Mouse (Mus musculus): ENCODE results near the gene Fam189a1.

Fam189a1 gene

GRCm38 (mm10) chr7:65104207-65105096 is 51.9 kb downstream of the Fam189a1 start:
- DNase-seq (ENCODE audit: low spot score): no peak

GRCm38 (mm10) chr7:65101661-65102060 is 54.7 kb downstream of the Fam189a1 start:
- DNase-seq (ENCODE audit: low spot score): no peak

GRCm38 (mm10) chr7:65097708-65098107 is 58.7 kb downstream of the Fam189a1 start:
- no peak for DNase-seq (ENCODE audit: low spot score)

GRCm38 (mm10) chr7:65095631-65096107 is 60.7 kb downstream of the Fam189a1 start:
- no peak for DNase-seq (ENCODE audit: low spot score)

- no peak for DNase-seq (ENCODE audit: low spot score)
These were observed 63.1 kb downstream of the Fam189a1 start for GRCm38 (mm10) chr7:65093314-65093713.

- no peak for DNase-seq (ENCODE audit: low spot score)
These were observed 64.9 kb downstream of the Fam189a1 start for GRCm38 (mm10) chr7:65091486-65091885.

GRCm38 (mm10) chr7:65085972-65086371 is 70.4 kb downstream of the Fam189a1 start:
- no peak for DNase-seq (ENCODE audit: low spot score)

GRCm38 (mm10) chr7:65082778-65083091 is 73.6 kb downstream of the Fam189a1 start:
- DNase-seq (ENCODE audit: low spot score): no peak

GRCm38 (mm10) chr7:65081979-65082777 is 74.2 kb downstream of the Fam189a1 start:
- peak; percentile 18 for DNase-seq (ENCODE audit: low spot score)

GRCm38 (mm10) chr7:65076134-65076533 is 80.2 kb downstream of the Fam189a1 start:
- DNase-seq (ENCODE audit: low spot score): no peak

GRCm38 (mm10) chr7:65074194-65074593 is 82.2 kb downstream of the Fam189a1 start:
- peak; percentile 15 for DNase-seq (ENCODE audit: low spot score)

- peak; percentile 80 for DNase-seq (ENCODE audit: low spot score)
These were observed 82.8 kb downstream of the Fam189a1 start for GRCm38 (mm10) chr7:65073555-65073954.

GRCm38 (mm10) chr7:65066211-65066610 is 90.2 kb downstream of the Fam189a1 start:
- no peak for DNase-seq (ENCODE audit: low spot score)

- no peak for DNase-seq (ENCODE audit: low spot score)
These were observed 90.9 kb downstream of the Fam189a1 start for GRCm38 (mm10) chr7:65065457-65065856.

- DNase-seq (ENCODE audit: low spot score): no peak
These were observed 91.7 kb downstream of the Fam189a1 start for GRCm38 (mm10) chr7:65064638-65065037.

- DNase-seq (ENCODE audit: low spot score): no peak
These were observed 92.3 kb downstream of the Fam189a1 start for GRCm38 (mm10) chr7:65064096-65064495.

- DNase-seq (ENCODE audit: low spot score): no peak
These were observed 96.1 kb downstream of the Fam189a1 start for GRCm38 (mm10) chr7:65060163-65060799.

- DNase-seq (ENCODE audit: low spot score): no peak
These were observed 99.5 kb downstream of the Fam189a1 start for GRCm38 (mm10) chr7:65056864-65057263.

GRCm38 (mm10) chr7:65051986-65052385 is 104.4 kb downstream of the Fam189a1 start:
- DNase-seq (ENCODE audit: low spot score): no peak

- no peak for DNase-seq (ENCODE audit: low spot score)
These were observed 107.0 kb downstream of the Fam189a1 start for GRCm38 (mm10) chr7:65049236-65049954.

GRCm38 (mm10) chr7:65047700-65048099 is 108.7 kb downstream of the Fam189a1 start:
- DNase-seq (ENCODE audit: low spot score): no peak

- DNase-seq (ENCODE audit: low spot score): no peak
These were observed 109.7 kb downstream of the Fam189a1 start for GRCm38 (mm10) chr7:65046690-65047089.
